Mouse (Mus musculus) intestine, embryonic 16.5 days (tissue): ENCODE data around the gene Thap4. TPM values are rescaled to one million over a fixed set of nuclear protein-coding genes. Genes with fewer than 3 reads are reported as not detected.

Experiments
- ATAC-seq: fragments of 200-750 bp; cut with Nextera tagmentation; 2 replicates; pipeline ENCODE4 v1.8.0; 2017; ENCODE audit warnings: moderate TSS enrichment, moderate library complexity
- H3K27ac ChIP-seq: fragments of 300-500 bp; sonication (generic); 2 replicates; pipeline ENCODE4 v1.5.1; 2014; ENCODE audit warnings: mild to moderate bottlenecking, low read length
- H3K27me3 ChIP-seq: fragments of 300-500 bp; sonication (generic); replicated peaks from 2 replicates; pipeline ENCODE4 v1.6.1; 2014; ENCODE audit warnings: low read length, control low read depth, mixed read lengths; ENCODE audit not compliant: control insufficient read depth, insufficient read depth
- H3K36me3 ChIP-seq: fragments of 300-500 bp; sonication (generic); 2 replicates; pipeline ENCODE4 v1.6.1; 2014; ENCODE audit warnings: low read length, control low read depth; ENCODE audit not compliant: control insufficient read depth, insufficient read depth
- H3K4me1 ChIP-seq: fragments of 300-500 bp; sonication (generic); 2 replicates; pipeline ENCODE4 v1.6.1; 2014; ENCODE audit warnings: low read length, control low read depth, mixed read lengths; ENCODE audit not compliant: control insufficient read depth, insufficient read depth
- H3K4me2 ChIP-seq: fragments of 300-500 bp; sonication (generic); 2 replicates; pipeline ENCODE4 v1.6.1; 2014; ENCODE audit warnings: low read depth, low read length, control low read depth
- H3K4me3 ChIP-seq: fragments of 300-500 bp; sonication (generic); 2 replicates; pipeline ENCODE4 v1.5.1; 2014; ENCODE audit warnings: mild to moderate bottlenecking, low read length
- H3K9ac ChIP-seq: fragments of 300-500 bp; sonication (generic); 2 replicates; pipeline ENCODE4 v1.6.1; 2014; ENCODE audit warnings: low read depth, low read length
- H3K9me3 ChIP-seq: fragments of 300-500 bp; sonication (generic); 2 replicates; pipeline ENCODE4 v1.6.1; 2016; ENCODE audit warnings: low read length, control low read depth; ENCODE audit not compliant: control insufficient read depth
- WGBS: fragments of 180-500 bp; shearing (Covaris S2); extraction: QIAGEN DNeasy Blood & Tissue Kit; methylation state at CpG from one replicate; pipeline ENCODE4 v1.1.7; 2014; 5-methylcytosine and 5-hydroxymethylcytosine counted together
- polyA plus RNA-seq: library from polyadenylated mRNA; unstranded; fragments of >200 nt; fragmentation: Nextera tagmentation; extraction: Ambion mirVana; gene quantifications from 2 replicates; pipeline ENCODE4 v1.2.1, GENCODE M21; 2015

Gene Thap4
- polyA plus RNA-seq, 1 experiment from 2014 or later, result 85.9 TPM

DNA sequence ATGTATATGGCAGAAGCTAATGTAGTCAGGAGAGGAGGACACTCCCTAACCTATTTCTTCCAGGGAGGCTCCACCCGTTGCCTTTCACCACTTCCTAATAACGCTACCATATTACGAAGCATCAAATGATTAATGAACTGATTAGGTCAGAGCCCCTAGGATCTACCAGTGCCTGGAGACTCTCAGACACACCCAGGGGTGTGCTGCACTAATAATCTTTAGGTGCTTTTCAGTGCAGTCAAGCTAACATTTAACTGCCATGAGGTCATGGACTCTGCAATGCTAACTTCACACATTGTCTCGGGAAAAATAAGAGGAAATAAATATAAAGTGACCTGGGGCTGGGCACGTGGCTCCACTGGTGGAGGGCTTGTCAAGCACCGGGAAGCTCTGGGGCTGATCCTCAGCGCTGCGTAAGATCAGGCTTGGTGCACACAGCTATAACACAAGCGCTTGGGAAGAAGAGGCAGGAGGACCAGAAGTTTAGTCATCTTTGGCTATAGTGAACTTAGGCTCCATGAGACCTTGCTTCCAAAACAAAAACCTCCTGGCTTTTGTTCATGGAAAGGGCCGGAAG, 51.1 kb downstream of the Thap4 start:
- Histone ChIP-seq H3K27me3 (no peaks in the 10 kb centered on the region), H3K9ac (no peak overlapping the region), H3K4me1 (no peaks in the 10 kb centered on the region), H3K27ac (peak overlapping the region; percentile 27; the same call in 1 of the 2 replicates), H3K9me3 (no peaks in the 10 kb centered on the region), H3K36me3 (peaks cover 4% of the 10 kb centered on the region; the same call in 1 of the 2 replicates), H3K4me2 (no peak overlapping the region), H3K4me3 (no peak overlapping the region)
- WGBS, result 80% methylated on average over 10 of the region's 10 CpGs
- peak; percentile 92 for ATAC-seq

- H3K4me1 ChIP-seq, result no peaks in the 10 kb centered on the region
- H3K27me3 ChIP-seq, result no peaks in the 10 kb centered on the region
- no peak for ATAC-seq
- no peak overlapping the region for H3K27ac ChIP-seq
- H3K9me3 ChIP-seq, result no peaks in the 10 kb centered on the region
- H3K9ac ChIP-seq, result no peak overlapping the region
- H3K36me3 ChIP-seq, result peaks cover 4% of the 10 kb centered on the region; the same call in 1 of the 2 replicates
- H3K4me3 ChIP-seq, result no peak overlapping the region
- 82% methylated on average over 1 of the region's 1 CpGs for WGBS
- no peak overlapping the region for H3K4me2 ChIP-seq
Measured at GRCm38 (mm10) chr1:93702106-93702505, 52.6 kb downstream of the Thap4 start.

- H3K27ac ChIP-seq, result no peak overlapping the region
- H3K9ac ChIP-seq, result no peak overlapping the region
- H3K4me3 ChIP-seq, result no peak overlapping the region
- no peak for ATAC-seq
- no peak overlapping the region for H3K4me2 ChIP-seq
- no peaks in the 10 kb centered on the region for H3K4me1 ChIP-seq
- WGBS, result 86% methylated on average over 4 of the region's 4 CpGs
- H3K27me3 ChIP-seq, result no peaks in the 10 kb centered on the region
- H3K9me3 ChIP-seq, result no peaks in the 10 kb centered on the region
- no peaks in the 10 kb centered on the region for H3K36me3 ChIP-seq
Measured at GRCm38 (mm10) chr1:93699159-93699558, 55.5 kb downstream of the Thap4 start.

DNA sequence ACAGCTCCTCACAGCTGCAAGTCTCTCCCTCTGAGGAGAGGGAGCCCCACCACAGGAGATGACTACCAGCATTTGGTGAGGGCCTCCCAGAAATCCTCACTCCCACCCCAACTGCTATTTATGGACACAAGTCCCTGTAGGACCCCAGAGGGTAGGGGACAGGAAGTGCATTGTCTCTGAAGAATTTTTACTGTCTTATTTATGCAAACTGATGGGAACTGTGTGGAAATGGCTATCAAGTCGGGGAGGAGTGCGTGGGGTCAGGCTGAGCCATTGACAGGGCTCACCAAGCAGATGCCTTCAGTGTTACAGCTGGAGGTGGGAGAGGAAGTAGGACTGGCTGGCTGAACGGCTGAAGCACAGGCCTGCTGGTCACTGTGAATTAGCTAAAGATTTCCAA, 57.3 kb downstream of the Thap4 start:
- Histone ChIP-seq H3K27ac (0 out of 2 replicates have a peak overlapping the region, but pooled peaks have one; percentile 30), H3K9ac (no peak overlapping the region), H3K27me3 (no peaks in the 10 kb centered on the region), H3K9me3 (no peaks in the 10 kb centered on the region), H3K4me3 (no peak overlapping the region), H3K4me1 (peaks cover 4% of the 10 kb centered on the region; the same call in 1 of the 2 replicates), H3K36me3 (no peaks in the 10 kb centered on the region), H3K4me2 (no peak overlapping the region)
- ATAC-seq, result no peak
- WGBS, result 37% methylated on average over 3 of the region's 3 CpGs

DNA sequence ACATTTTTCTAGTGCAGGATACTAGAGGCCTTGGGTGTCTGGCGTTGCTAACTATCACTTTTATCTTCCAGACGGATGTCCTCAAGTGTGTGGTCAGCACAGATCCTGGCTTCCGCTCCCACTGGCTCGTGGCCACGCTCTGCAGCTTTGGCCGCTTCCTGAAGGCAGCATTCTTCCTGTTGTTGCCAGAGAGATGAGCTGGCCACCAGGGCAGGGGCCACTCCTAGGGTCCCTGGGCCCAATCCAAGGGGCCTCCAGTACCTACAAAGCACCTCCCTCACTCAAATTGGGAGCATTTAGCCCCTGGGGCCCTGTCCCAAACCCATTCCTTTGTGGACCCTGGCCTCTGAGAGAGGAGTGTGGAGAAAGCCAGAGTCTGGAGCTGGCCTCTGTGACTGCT, 59.7 kb downstream of the Thap4 start:
- H3K9me3 ChIP-seq, result no peaks in the 10 kb centered on the region
- H3K36me3 ChIP-seq, result no peaks in the 10 kb centered on the region
- H3K4me2 ChIP-seq, result no peak overlapping the region
- ATAC-seq, result no peak
- no peak overlapping the region for H3K4me3 ChIP-seq
- WGBS, result 75% methylated on average over 6 of the region's 6 CpGs
- no peaks in the 10 kb centered on the region for H3K27me3 ChIP-seq
- H3K4me1 ChIP-seq, result peaks cover 7% of the 10 kb centered on the region; the same call in 1 of the 2 replicates
- no peak overlapping the region for H3K27ac ChIP-seq
- no peak overlapping the region for H3K9ac ChIP-seq

DNA sequence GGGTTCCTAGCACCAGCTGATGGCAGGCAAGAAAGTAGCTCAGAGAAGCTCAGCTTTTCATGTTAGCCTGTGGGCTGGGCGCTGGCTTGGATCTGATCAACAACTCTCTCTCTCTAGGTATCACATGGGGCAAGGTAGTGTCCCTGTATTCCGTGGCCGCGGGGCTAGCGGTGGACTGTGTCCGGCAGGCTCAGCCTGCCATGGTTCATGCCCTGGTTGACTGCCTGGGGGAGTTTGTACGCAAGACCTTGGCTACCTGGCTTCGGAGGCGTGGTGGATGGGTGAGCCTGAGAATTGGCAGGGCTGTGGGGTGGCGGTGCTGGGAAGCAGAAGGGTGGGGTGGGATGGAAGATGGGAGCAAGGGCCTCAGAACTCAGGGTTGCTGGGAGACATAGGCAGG, 60.7 kb downstream of the Thap4 start:
- Histone ChIP-seq H3K4me2 (no peak overlapping the region), H3K4me3 (no peak overlapping the region), H3K36me3 (no peaks in the 10 kb centered on the region), H3K27me3 (no peaks in the 10 kb centered on the region), H3K4me1 (peaks cover 7% of the 10 kb centered on the region; the same call in 1 of the 2 replicates), H3K9me3 (no peaks in the 10 kb centered on the region), H3K9ac (no peak overlapping the region), H3K27ac (peak overlapping the region; percentile 53)
- 94% methylated on average over 10 of the region's 10 CpGs for WGBS
- ATAC-seq, result 0 out of 2 replicates have a peak, but pooled peaks have one; percentile 24

GRCm38 (mm10) chr1:93693502-93693901, 61.2 kb downstream of the Thap4 start:
- H3K9me3 ChIP-seq, result no peaks in the 10 kb centered on the region
- H3K36me3 ChIP-seq, result no peaks in the 10 kb centered on the region
- peak; percentile 64 for ATAC-seq
- no peaks in the 10 kb centered on the region for H3K27me3 ChIP-seq
- H3K4me3 ChIP-seq, result no peak overlapping the region
- peak overlapping the region; percentile 53 for H3K27ac ChIP-seq
- H3K4me2 ChIP-seq, result no peak overlapping the region
- no peak overlapping the region for H3K9ac ChIP-seq
- peaks cover 7% of the 10 kb centered on the region; the same call in 1 of the 2 replicates for H3K4me1 ChIP-seq
- WGBS, result 66% methylated on average over 3 of the region's 3 CpGs

DNA sequence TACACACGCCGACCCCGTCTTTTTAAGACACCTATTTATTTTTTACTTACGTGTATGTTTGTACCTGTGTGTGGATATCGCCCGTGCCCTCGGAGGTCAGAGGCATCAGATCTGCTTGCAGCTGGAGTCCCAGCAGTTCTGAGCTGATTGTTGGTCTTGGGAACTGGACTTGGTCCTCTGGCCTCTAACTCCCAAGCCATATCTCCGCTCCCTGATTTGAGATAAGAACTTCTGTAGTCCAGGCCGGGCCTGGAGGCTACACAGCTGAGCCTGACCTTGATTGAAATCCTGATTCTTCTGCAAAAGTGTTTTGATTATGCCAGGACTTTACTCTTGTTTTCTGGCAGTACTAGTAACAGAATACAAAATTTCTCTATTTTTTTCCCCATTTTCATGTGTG, 61.9 kb downstream of the Thap4 start:
- Histone ChIP-seq H3K9ac (no peak overlapping the region), H3K27me3 (no peaks in the 10 kb centered on the region), H3K27ac (peak overlapping the region; percentile 57), H3K4me3 (no peak overlapping the region), H3K9me3 (no peaks in the 10 kb centered on the region), H3K4me2 (no peak overlapping the region), H3K36me3 (no peaks in the 10 kb centered on the region), H3K4me1 (peaks cover 7% of the 10 kb centered on the region; the same call in 1 of the 2 replicates)
- peak; percentile 49 for ATAC-seq
- WGBS, result 80% methylated on average over 9 of the region's 9 CpGs

- 67% methylated on average over 10 of the region's 10 CpGs for WGBS
- no peaks in the 10 kb centered on the region for H3K27me3 ChIP-seq
- no peaks in the 10 kb centered on the region for H3K36me3 ChIP-seq
- peak overlapping the region; percentile 16; the same call in 1 of the 2 replicates for H3K27ac ChIP-seq
- H3K4me1 ChIP-seq, result peaks cover 11% of the 10 kb centered on the region
- peak; percentile 47 for ATAC-seq
- no peak overlapping the region for H3K9ac ChIP-seq
- no peaks in the 10 kb centered on the region for H3K9me3 ChIP-seq
- no peak overlapping the region for H3K4me3 ChIP-seq
- H3K4me2 ChIP-seq, result no peak overlapping the region
Measured at GRCm38 (mm10) chr1:93691786-93692357, 62.8 kb downstream of the Thap4 start.
